Mouse (Mus musculus): ENCODE measurements around the gene Pax2. TPM values are rescaled to one million over a fixed set of nuclear protein-coding genes. Genes with fewer than 3 reads are reported as not detected.
A peak's percentile ranks its signal among the peaks of the same experiment; 100 is the strongest.

Pax2 gene
- polyA plus RNA-seq, 1 experiment from 2014 or later: 11.9 TPM

GRCm38 (mm10) chr19:44734116-44734515 is 21.7 kb upstream of the Pax2 start:
- under 1% methylated on average over 21 of the region's 21 CpGs for WGBS
- Histone ChIP-seq H3K36me3 (ENCODE audit: control insufficient read depth, insufficient read depth, low read length) (no peaks in the 10 kb centered on the region), H3K27me3 (replicated peaks; ENCODE audit: control insufficient read depth, insufficient read depth, low read length) (peaks cover 71% of the 10 kb centered on the region), H3K4me2 (ENCODE audit: low read length) (peak overlapping the region; percentile 65), H3K27ac (ENCODE audit: low read depth, low read length) (no peak overlapping the region), H3K9me3 (ENCODE audit: control insufficient read depth, low read length) (no peaks in the 10 kb centered on the region), H3K9ac (ENCODE audit: low read depth, low read length) (no peak overlapping the region; the same call in 1 of the 2 replicates), H3K4me3 (ENCODE audit: low read length) (peak overlapping the region; percentile 35), H3K4me1 (ENCODE audit: control insufficient read depth, insufficient read depth, low read depth, low read length) (peaks cover 10% of the 10 kb centered on the region)
- no peak for ATAC-seq

- Histone ChIP-seq H3K9ac (ENCODE audit: low read depth, low read length) (peak overlapping the region; percentile 35; the same call in 1 of the 2 replicates), H3K27ac (ENCODE audit: low read depth, low read length) (peak overlapping the region; percentile 17; the same call in 1 of the 2 replicates), H3K4me3 (ENCODE audit: low read length) (peak overlapping the region; percentile 35), H3K9me3 (ENCODE audit: control insufficient read depth, low read length) (no peaks in the 10 kb centered on the region), H3K36me3 (ENCODE audit: control insufficient read depth, insufficient read depth, low read length) (no peaks in the 10 kb centered on the region), H3K4me2 (ENCODE audit: low read length) (peak overlapping the region; percentile 65), H3K4me1 (ENCODE audit: control insufficient read depth, insufficient read depth, low read depth, low read length) (peaks cover 10% of the 10 kb centered on the region), H3K27me3 (replicated peaks; ENCODE audit: control insufficient read depth, insufficient read depth, low read length) (peaks cover 72% of the 10 kb centered on the region)
- WGBS: 1% methylated on average over 33 of the region's 33 CpGs
- no peak for ATAC-seq
Observed at GRCm38 (mm10) chr19:44734682-44735081, 21.2 kb upstream of the Pax2 start.

- peaks cover 64% of the 10 kb centered on the region for H3K27me3 ChIP-seq (replicated peaks; ENCODE audit: control insufficient read depth, insufficient read depth, low read length)
- H3K9me3 ChIP-seq (ENCODE audit: control insufficient read depth, low read length): no peaks in the 10 kb centered on the region
- no peak for ATAC-seq
- no peak overlapping the region for H3K9ac ChIP-seq (ENCODE audit: low read depth, low read length)
- H3K4me2 ChIP-seq (ENCODE audit: low read length): peak overlapping the region; percentile 17; the same call in 1 of the 2 replicates
- H3K36me3 ChIP-seq (ENCODE audit: control insufficient read depth, insufficient read depth, low read length): no peaks in the 10 kb centered on the region
- no peak overlapping the region for H3K4me3 ChIP-seq (ENCODE audit: low read length)
- H3K27ac ChIP-seq (ENCODE audit: low read depth, low read length): no peak overlapping the region
- H3K4me1 ChIP-seq (ENCODE audit: control insufficient read depth, insufficient read depth, low read depth, low read length): peaks cover 4% of the 10 kb centered on the region; the same call in 1 of the 2 replicates
- WGBS: under 1% methylated on average over 15 of the region's 16 CpGs
Observed at GRCm38 (mm10) chr19:44740300-44740699, 15.5 kb upstream of the Pax2 start.

GRCm38 (mm10) chr19:44741091-44741763 is 14.6 kb upstream of the Pax2 start:
- no peak overlapping the region for H3K9ac ChIP-seq (ENCODE audit: low read depth, low read length)
- peaks cover 66% of the 10 kb centered on the region for H3K27me3 ChIP-seq (replicated peaks; ENCODE audit: control insufficient read depth, insufficient read depth, low read length)
- H3K4me2 ChIP-seq (ENCODE audit: low read length): peak overlapping the region; percentile 38
- WGBS: under 1% methylated on average over 48 of the region's 48 CpGs
- no peaks in the 10 kb centered on the region for H3K36me3 ChIP-seq (ENCODE audit: control insufficient read depth, insufficient read depth, low read length)
- no peaks in the 10 kb centered on the region for H3K9me3 ChIP-seq (ENCODE audit: control insufficient read depth, low read length)
- peaks cover 4% of the 10 kb centered on the region; the same call in 1 of the 2 replicates for H3K4me1 ChIP-seq (ENCODE audit: control insufficient read depth, insufficient read depth, low read depth, low read length)
- peak overlapping the region; percentile 3; the same call in 1 of the 2 replicates for H3K4me3 ChIP-seq (ENCODE audit: low read length)
- no peak overlapping the region for H3K27ac ChIP-seq (ENCODE audit: low read depth, low read length)
- no peak for ATAC-seq

GRCm38 (mm10) chr19:44741764-44742127 is 14.1 kb upstream of the Pax2 start:
- Histone ChIP-seq H3K4me1 (ENCODE audit: control insufficient read depth, insufficient read depth, low read depth, low read length) (peaks cover 4% of the 10 kb centered on the region; the same call in 1 of the 2 replicates), H3K27me3 (replicated peaks; ENCODE audit: control insufficient read depth, insufficient read depth, low read length) (peaks cover 66% of the 10 kb centered on the region), H3K4me2 (ENCODE audit: low read length) (peak overlapping the region; percentile 38), H3K9ac (ENCODE audit: low read depth, low read length) (no peak overlapping the region), H3K9me3 (ENCODE audit: control insufficient read depth, low read length) (no peaks in the 10 kb centered on the region), H3K36me3 (ENCODE audit: control insufficient read depth, insufficient read depth, low read length) (no peaks in the 10 kb centered on the region), H3K4me3 (ENCODE audit: low read length) (0 out of 2 replicates have a peak overlapping the region, but pooled peaks have one; percentile 3), H3K27ac (ENCODE audit: low read depth, low read length) (no peak overlapping the region)
- WGBS: under 1% methylated on average over 13 of the region's 13 CpGs
- ATAC-seq: no peak

- H3K4me3 ChIP-seq (ENCODE audit: low read length): no peak overlapping the region
- H3K9ac ChIP-seq (ENCODE audit: low read depth, low read length): no peak overlapping the region
- H3K9me3 ChIP-seq (ENCODE audit: control insufficient read depth, low read length): no peaks in the 10 kb centered on the region
- H3K27ac ChIP-seq (ENCODE audit: low read depth, low read length): no peak overlapping the region
- H3K27me3 ChIP-seq (replicated peaks; ENCODE audit: control insufficient read depth, insufficient read depth, low read length): peaks cover 65% of the 10 kb centered on the region
- H3K4me1 ChIP-seq (ENCODE audit: control insufficient read depth, insufficient read depth, low read depth, low read length): peaks cover 4% of the 10 kb centered on the region; the same call in 1 of the 2 replicates
- WGBS: 2% methylated on average over 22 of the region's 22 CpGs
- H3K36me3 ChIP-seq (ENCODE audit: control insufficient read depth, insufficient read depth, low read length): no peaks in the 10 kb centered on the region
- ATAC-seq: no peak
- H3K4me2 ChIP-seq (ENCODE audit: low read length): peak overlapping the region; percentile 38
Observed at GRCm38 (mm10) chr19:44742131-44743020, 13.5 kb upstream of the Pax2 start.

GRCm38 (mm10) chr19:44743021-44743415 is 12.8 kb upstream of the Pax2 start:
- Histone ChIP-seq H3K27me3 (replicated peaks; ENCODE audit: control insufficient read depth, insufficient read depth, low read length) (peaks cover 66% of the 10 kb centered on the region), H3K4me2 (ENCODE audit: low read length) (no peak overlapping the region), H3K4me1 (ENCODE audit: control insufficient read depth, insufficient read depth, low read depth, low read length) (peaks cover 4% of the 10 kb centered on the region; the same call in 1 of the 2 replicates), H3K36me3 (ENCODE audit: control insufficient read depth, insufficient read depth, low read length) (no peaks in the 10 kb centered on the region), H3K9ac (ENCODE audit: low read depth, low read length) (no peak overlapping the region), H3K9me3 (ENCODE audit: control insufficient read depth, low read length) (no peaks in the 10 kb centered on the region), H3K4me3 (ENCODE audit: low read length) (no peak overlapping the region), H3K27ac (ENCODE audit: low read depth, low read length) (no peak overlapping the region)
- WGBS: 0% methylated on average over 2 of the region's 2 CpGs
- ATAC-seq: no peak

GRCm38 (mm10) chr19:44743961-44744520 is 11.8 kb upstream of the Pax2 start:
- no peak overlapping the region for H3K4me3 ChIP-seq (ENCODE audit: low read length)
- ATAC-seq: no peak
- H3K36me3 ChIP-seq (ENCODE audit: control insufficient read depth, insufficient read depth, low read length): no peaks in the 10 kb centered on the region
- no peaks in the 10 kb centered on the region for H3K9me3 ChIP-seq (ENCODE audit: control insufficient read depth, low read length)
- H3K27ac ChIP-seq (ENCODE audit: low read depth, low read length): no peak overlapping the region
- WGBS: 15% methylated on average over 2 of the region's 2 CpGs
- no peak overlapping the region for H3K4me2 ChIP-seq (ENCODE audit: low read length)
- H3K9ac ChIP-seq (ENCODE audit: low read depth, low read length): no peak overlapping the region
- H3K4me1 ChIP-seq (ENCODE audit: control insufficient read depth, insufficient read depth, low read depth, low read length): peaks cover 4% of the 10 kb centered on the region; the same call in 1 of the 2 replicates
- peaks cover 69% of the 10 kb centered on the region for H3K27me3 ChIP-seq (replicated peaks; ENCODE audit: control insufficient read depth, insufficient read depth, low read length)

Measured in hindbrain, embryonic 16.5 days (tissue).